Mouse (Mus musculus) CH12.LX (cell line): ENCODE data around the gene Aldh4a1. TPM values are rescaled to one million over a fixed set of nuclear protein-coding genes. Genes with fewer than 3 reads are reported as not detected.

Experiments
- DNase-seq: peaks from one replicate; pipeline ENCODE4 v3.0.0-alpha.2; 2013; ENCODE audit errors: extremely low read depth
- H3K27ac ChIP-seq: 2 replicates; pipeline ENCODE4 v1.5.1; 2012; ENCODE audit warnings: low read depth, mild to moderate bottlenecking, control low read depth, moderate library complexity; ENCODE audit not compliant: insufficient read depth
- H3K27me3 ChIP-seq: replicated peaks from 2 replicates; pipeline ENCODE3; 2012; ENCODE audit warnings: inconsistent platforms
- H3K36me3 ChIP-seq, 2 experiments: replicated peaks in 1 of 2; 2 replicates each; pipeline versions ENCODE3 to v1.6.1; 2012; ENCODE audit warnings: inconsistent platforms in 1 of 2, low read length in 1 of 2, mild to moderate bottlenecking in 1 of 2, mixed read lengths in 1 of 2, moderate library complexity in 1 of 2; ENCODE audit not compliant: control insufficient read depth in 1 of 2, insufficient read depth in 1 of 2
- H3K4me1 ChIP-seq, 2 experiments: 2 replicates each; pipeline ENCODE4 v1.6.1; 2012; ENCODE audit warnings: inconsistent platforms in 1 of 2, moderate library complexity in 1 of 2; ENCODE audit not compliant: insufficient read depth in 2 of 2, control insufficient read depth in 1 of 2
- H3K4me2 ChIP-seq: 2 replicates; pipeline ENCODE4 v1.6.1; 2012; ENCODE audit warnings: low read depth, mild to moderate bottlenecking, control low read depth; ENCODE audit not compliant: poor library complexity, insufficient read depth, severe bottlenecking
- H3K4me3 ChIP-seq, 3 experiments: fragments of 150-350 bp in 1 of 3; sonication (generic) in 1 of 3; replicated peaks in 1 of 3; 2 replicates each; pipeline versions ENCODE3 to v1.5.1; 2011 to 2012; ENCODE audit warnings: low read depth in 2 of 3, low read length in 2 of 3, mild to moderate bottlenecking in 2 of 3, moderate library complexity in 2 of 3, control low read depth in 1 of 3, improper control_type of control experiment in 1 of 3, inconsistent platforms in 1 of 3, mixed read lengths in 1 of 3; ENCODE audit not compliant: poor library complexity in 1 of 3
- H3K79me2 ChIP-seq: replicated peaks from 2 replicates; pipeline ENCODE4 v1.6.1; 2012; ENCODE audit warnings: mild to moderate bottlenecking, moderate library complexity; ENCODE audit not compliant: control insufficient read depth, poor library complexity, insufficient read depth, severe bottlenecking; ENCODE audit errors: extremely low read depth
- H3K9ac ChIP-seq: 2 replicates; pipeline ENCODE4 v1.6.1; 2012; ENCODE audit warnings: low read depth, mild to moderate bottlenecking, control low read depth, moderate library complexity; ENCODE audit not compliant: insufficient read depth
- H3K9me3 ChIP-seq: replicated peaks from 2 replicates; pipeline ENCODE3; 2012; ENCODE audit warnings: low read length, inconsistent platforms, mixed read lengths
- BHLHE40 ChIP-seq: IDR thresholded peaks from 2 replicates; pipeline ENCODE4 v1.6.1; 2011; ENCODE audit warnings: mild to moderate bottlenecking, low read depth, low read length, improper control_type of control experiment
- CTCF ChIP-seq, 2 experiments: IDR thresholded peaks in 1 of 2; conservative IDR thresholded peaks in 1 of 2; 2 replicates each; pipeline ENCODE4 v1.5.1; 2011 to 2012; ENCODE audit warnings: low read depth in 2 of 2, low read length in 2 of 2, improper control_type of control experiment in 1 of 2, inconsistent platforms in 1 of 2, mild to moderate bottlenecking in 1 of 2, moderate library complexity in 1 of 2
- GABPA ChIP-seq: IDR thresholded peaks from 2 replicates; pipeline ENCODE4 v1.6.1; 2012; ENCODE audit warnings: low read depth, low read length, improper control_type of control experiment, inconsistent platforms; ENCODE audit not compliant: insufficient replicate concordance
- IRF4 ChIP-seq: IDR thresholded peaks from 2 replicates; pipeline ENCODE4 v1.6.1; 2014; ENCODE audit warnings: low read depth, mild to moderate bottlenecking, inconsistent platforms, low read length, improper control_type of control experiment
- JUND ChIP-seq: conservative IDR thresholded peaks from 2 replicates; pipeline ENCODE4 v1.6.1; 2011; ENCODE audit warnings: low read depth, low read length, improper control_type of control experiment
- KAT2A ChIP-seq: IDR thresholded peaks from 2 replicates; pipeline ENCODE4 v1.6.1; 2012; ENCODE audit warnings: low read length, improper control_type of control experiment, inconsistent platforms; ENCODE audit not compliant: insufficient replicate concordance
- MXI1 ChIP-seq: IDR thresholded peaks from 2 replicates; pipeline ENCODE4 v1.6.1; 2011; ENCODE audit warnings: mild to moderate bottlenecking, low read depth, low read length, improper control_type of control experiment
- RAD21 ChIP-seq: IDR thresholded peaks from 2 replicates; pipeline ENCODE4 v1.6.1; 2011; ENCODE audit warnings: low read depth, mild to moderate bottlenecking, low read length, improper control_type of control experiment, moderate library complexity
- SIN3A ChIP-seq: IDR thresholded peaks from 2 replicates; pipeline ENCODE4 v1.6.1; 2012; ENCODE audit warnings: low read length, improper control_type of control experiment, inconsistent platforms
- SMC3 ChIP-seq: IDR thresholded peaks from 2 replicates; pipeline ENCODE4 v1.6.1; 2011; ENCODE audit warnings: low read depth, low read length, improper control_type of control experiment
- TCF12 ChIP-seq: IDR thresholded peaks from 2 replicates; pipeline ENCODE4 v1.6.1; 2014; ENCODE audit warnings: low read depth, mild to moderate bottlenecking, inconsistent platforms, low read length, improper control_type of control experiment
- ZC3H11A ChIP-seq: IDR thresholded peaks from 2 replicates; pipeline ENCODE4 v1.6.1; 2012; ENCODE audit warnings: low read depth, mild to moderate bottlenecking, inconsistent platforms, low read length, improper control_type of control experiment
- dilution Hi-C: fragments of 300-500 bp; cut with MboI; formaldehyde crosslinking; loops from 2 replicates; pipeline ENCODE4 v1.14.3; 2020; ENCODE audit warnings: low sequenced_read_pairs; ENCODE audit not compliant: extremely low pct_unique_long_range_greater_than_20kb, extremely low pct_ligation_motif_present
- in situ Hi-C: fragments of 300-500 bp; cut with MboI; formaldehyde crosslinking; loops from 3 replicates; pipeline ENCODE4 v1.14.3; 2019; ENCODE audit warnings: low sequenced_read_pairs, low pct_ligation_motif_present, low pct_unique_long_range_greater_than_20kb, mixed read lengths
- polyA plus RNA-seq: library from polyadenylated mRNA; unstranded; fragments of >175 nt; gene quantifications from 2 replicates; pipeline ENCODE4 v1.2.1, GENCODE M21; 2012; ENCODE audit warnings: low read depth; ENCODE audit not compliant: insufficient read length
- total RNA-seq, 2 experiments: library from RNA; depleted of rRNA; stranded (reverse); fragments of 300-350 nt in 1 of 2; fragments of >200 nt in 1 of 2; gene quantifications; 2 replicates each; pipeline ENCODE4 v1.2.3; 2012 to 2014

The Aldh4a1 gene
- total and polyA plus RNA-seq, 3 experiments: 6.5 to 18.0 (median 6.5) TPM

GRCm38 (mm10) chr4:139675696-139676095, 53.0 kb downstream of the Aldh4a1 start:
- Histone ChIP-seq H3K79me2 (no peaks in the 10 kb centered on the region), H3K9me3 (peaks cover 25% of the 10 kb centered on the region), H3K9ac (no peak overlapping the region), H3K4me3 (no peak overlapping the region), H3K27me3 (peaks cover 67% of the 10 kb centered on the region), H3K36me3 (no peaks in the 10 kb centered on the region), H3K4me2 (no peak overlapping the region), H3K27ac (no peak overlapping the region), H3K4me1 (no peaks in the 10 kb centered on the region)
- TF ChIP-seq IRF4: no peak
- in situ Hi-C loops (no loop called here), dilution Hi-C loops (no loop called here)
- DNase-seq: no peak

GRCm38 (mm10) chr4:139683728-139684638, 61.3 kb downstream of the Aldh4a1 start:
- dilution Hi-C loops: no loop called here
- DNase-seq: no peak
- in situ Hi-C loops: loop anchor here (10.0 kb wide), 1 partner anchor 171 kb away; no protein-coding TSS in a partner anchor
- no peak overlapping the region for H3K27ac ChIP-seq
- H3K4me2 ChIP-seq: no peak overlapping the region
- no peaks in the 10 kb centered on the region for H3K4me1 ChIP-seq
- peaks cover 26% of the 10 kb centered on the region for H3K9me3 ChIP-seq
- H3K79me2 ChIP-seq: no peaks in the 10 kb centered on the region
- no peaks in the 10 kb centered on the region for H3K36me3 ChIP-seq
- no peak overlapping the region for H3K9ac ChIP-seq
- H3K27me3 ChIP-seq: peaks cover 22% of the 10 kb centered on the region
- no peak for TF ChIP-seq SIN3A
- TF ChIP-seq GABPA: no peak
- TF ChIP-seq KAT2A: no peak
- no peak for TF ChIP-seq MXI1
- TF ChIP-seq JUND: no peak
- H3K4me3 ChIP-seq: no peak overlapping the region

- in situ Hi-C loops: loop anchor here (10.0 kb wide), 1 partner anchor 170 kb away; no protein-coding TSS in a partner anchor
- dilution Hi-C loops: no loop called here
- DNase-seq: peak; percentile 21
Observed at GRCm38 (mm10) chr4:139684639-139685017, 62.0 kb downstream of the Aldh4a1 start.

More at GRCm38 (mm10) chr4:139684639-139685017, 62.0 kb downstream of the Aldh4a1 start:
- peaks cover 22% of the 10 kb centered on the region for H3K9me3 ChIP-seq
- TF ChIP-seq BHLHE40 (no peak), TCF12 (no peak), ZC3H11A (0 out of 2 replicates have a peak, but pooled peaks have one; percentile 4), CTCF (conservative IDR thresholded peaks at IDR 0.05 in 1 of 2, IDR thresholded peaks at IDR 0.05 in 1 of 2; ENCODE audit: low read depth in 2 of 2, low read length in 2 of 2) (peak; percentile 40 to 72; a peak in 3 of 4 replicates), SMC3 (peak; percentile 79), RAD21 (peak; percentile 56)
- TF ChIP-seq, all 38 proteins: peak for 4
- Histone ChIP-seq H3K27ac (no peak overlapping the region), H3K4me3 (no peak overlapping the region), H3K9ac (no peak overlapping the region), H3K79me2 (no peaks in the 10 kb centered on the region), H3K4me1 (no peaks in the 10 kb centered on the region), H3K36me3 (no peaks in the 10 kb centered on the region), H3K27me3 (peaks cover 27% of the 10 kb centered on the region), H3K4me2 (no peak overlapping the region)
